Mouse (Mus musculus): ENCODE measurements around the gene Commd9. TPM values are rescaled to one million over a fixed set of nuclear protein-coding genes. Genes with fewer than 3 reads are reported as not detected.

Commd9 gene
- polyA plus RNA-seq, 1 experiment from 2014 or later, result 65.2 TPM

DNA sequence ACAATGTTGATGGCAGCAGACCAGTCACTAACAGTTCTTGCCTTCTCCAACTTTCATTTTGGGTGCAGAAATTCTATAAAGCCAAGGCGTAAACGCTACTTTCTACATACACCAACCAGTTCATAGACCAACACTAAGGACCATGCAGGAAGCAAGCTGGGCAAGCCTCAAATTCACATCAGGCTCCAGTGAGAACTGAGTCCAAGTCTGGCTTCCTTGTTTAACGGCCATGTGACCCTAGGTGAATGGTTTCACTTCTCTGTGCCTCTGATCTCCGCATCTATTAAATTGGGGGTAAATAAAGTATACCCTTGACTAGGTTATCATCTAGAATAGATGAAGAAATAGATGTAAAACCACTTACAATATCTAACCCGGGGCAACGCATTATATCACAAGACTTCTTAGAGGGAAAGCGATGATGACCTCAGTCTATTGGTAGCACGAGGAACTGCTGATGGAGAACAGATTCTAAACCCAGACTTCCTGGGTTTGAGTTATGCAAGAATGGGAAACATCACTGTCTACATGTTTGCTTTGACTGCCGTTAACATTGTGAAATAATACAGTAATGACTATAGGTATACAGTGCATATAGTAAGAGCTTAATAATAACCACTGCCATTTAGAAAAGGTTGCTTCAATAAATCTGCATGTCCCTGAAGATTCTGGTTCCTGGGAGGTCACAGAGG, 4.4 kb upstream of the Commd9 start:
- H3K4me3 ChIP-seq (ENCODE audit: low read depth, low read length), result no peak overlapping the region
- DNase-seq (ENCODE audit: low spot score) (no peak), ATAC-seq (ENCODE audit: insufficient number of reproducible peaks, low FRiP score, low TSS enrichment, low read depth) (no peak)
- H3K4me2 ChIP-seq (ENCODE audit: low read depth, severe bottlenecking), result no peak overlapping the region
- no peaks in the 10 kb centered on the region for H3K27me3 ChIP-seq (ENCODE audit: control insufficient read depth, insufficient read depth, low read length)
- H3K36me3 ChIP-seq (ENCODE audit: control insufficient read depth, insufficient read depth, low read length), result no peaks in the 10 kb centered on the region
- peaks cover under 1% of the 10 kb centered on the region; the same call in 1 of the 2 replicates for H3K4me1 ChIP-seq (ENCODE audit: control insufficient read depth, insufficient read depth, low read length)
- WGBS, result 89% methylated on average over 9 of the region's 9 CpGs
- H3K27ac ChIP-seq (replicated peaks; ENCODE audit: low read depth, low read length), result no peak overlapping the region
- no peak overlapping the region for H3K9ac ChIP-seq (ENCODE audit: low read length)
- H3K9me3 ChIP-seq (ENCODE audit: control insufficient read depth, low read length), result no peaks in the 10 kb centered on the region

DNA sequence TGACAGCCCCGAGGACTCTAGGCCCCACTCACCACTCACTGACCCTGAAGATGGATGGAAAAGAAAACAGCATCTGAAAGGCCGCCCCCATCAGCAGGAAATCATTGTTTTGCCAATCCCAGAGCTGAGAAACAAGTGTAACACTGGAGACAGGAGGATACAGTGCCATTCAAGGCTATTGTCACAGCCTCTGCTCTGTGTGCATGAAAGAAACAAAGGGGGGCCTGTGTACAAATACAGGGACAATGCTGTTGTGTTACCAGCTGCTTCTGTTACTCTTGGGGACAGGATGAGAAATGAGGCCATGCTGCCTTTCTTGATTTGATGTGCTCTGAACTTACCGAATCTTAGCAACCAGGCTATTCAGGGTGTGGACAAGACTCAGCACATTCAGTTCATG, 3.0 kb upstream of the Commd9 start, which contains the start of gene Prr5l:
Gene Prr5l, minus strand, starts transcription at position 30 of the 400 bp plus-strand sequence.
- no peak for DNase-seq (ENCODE audit: low spot score)
- H3K4me3 ChIP-seq (ENCODE audit: low read depth, low read length), result no peak within 1 kb of the TSS
- 59% methylated on average over 3 of the region's 3 CpGs for WGBS
- H3K4me1 ChIP-seq (ENCODE audit: control insufficient read depth, insufficient read depth, low read length), result peaks cover 5% of the 10 kb centered on the region; the same call in 1 of the 2 replicates
- H3K4me2 ChIP-seq (ENCODE audit: low read depth, severe bottlenecking), result no peak within 1 kb of the TSS
- H3K27ac ChIP-seq (replicated peaks; ENCODE audit: low read depth, low read length), result no peak within 1 kb of the TSS
- no peaks in the 10 kb centered on the region for H3K36me3 ChIP-seq (ENCODE audit: control insufficient read depth, insufficient read depth, low read length)
- no peaks in the 10 kb centered on the region for H3K9me3 ChIP-seq (ENCODE audit: control insufficient read depth, low read length)
- H3K9ac ChIP-seq (ENCODE audit: low read length), result no peak within 1 kb of the TSS
- H3K27me3 ChIP-seq (ENCODE audit: control insufficient read depth, insufficient read depth, low read length), result no peaks in the 10 kb centered on the region
- ATAC-seq (ENCODE audit: insufficient number of reproducible peaks, low FRiP score, low TSS enrichment, low read depth), result no peak

GRCm38 (mm10) chr2:101884286-101884685, 1.8 kb upstream of the Commd9 start:
- H3K9ac ChIP-seq (ENCODE audit: low read length), result no peak overlapping the region
- no peaks in the 10 kb centered on the region for H3K36me3 ChIP-seq (ENCODE audit: control insufficient read depth, insufficient read depth, low read length)
- H3K27me3 ChIP-seq (ENCODE audit: control insufficient read depth, insufficient read depth, low read length), result no peaks in the 10 kb centered on the region
- peaks cover 5% of the 10 kb centered on the region; the same call in 1 of the 2 replicates for H3K4me1 ChIP-seq (ENCODE audit: control insufficient read depth, insufficient read depth, low read length)
- H3K4me2 ChIP-seq (ENCODE audit: low read depth, severe bottlenecking), result no peak overlapping the region
- WGBS, result 94% methylated on average over 2 of the region's 2 CpGs
- H3K9me3 ChIP-seq (ENCODE audit: control insufficient read depth, low read length), result no peaks in the 10 kb centered on the region
- H3K27ac ChIP-seq (replicated peaks; ENCODE audit: low read depth, low read length), result no peak overlapping the region
- no peak for DNase-seq (ENCODE audit: low spot score)
- no peak overlapping the region for H3K4me3 ChIP-seq (ENCODE audit: low read depth, low read length)
- no peak for ATAC-seq (ENCODE audit: insufficient number of reproducible peaks, low FRiP score, low TSS enrichment, low read depth)

DNA sequence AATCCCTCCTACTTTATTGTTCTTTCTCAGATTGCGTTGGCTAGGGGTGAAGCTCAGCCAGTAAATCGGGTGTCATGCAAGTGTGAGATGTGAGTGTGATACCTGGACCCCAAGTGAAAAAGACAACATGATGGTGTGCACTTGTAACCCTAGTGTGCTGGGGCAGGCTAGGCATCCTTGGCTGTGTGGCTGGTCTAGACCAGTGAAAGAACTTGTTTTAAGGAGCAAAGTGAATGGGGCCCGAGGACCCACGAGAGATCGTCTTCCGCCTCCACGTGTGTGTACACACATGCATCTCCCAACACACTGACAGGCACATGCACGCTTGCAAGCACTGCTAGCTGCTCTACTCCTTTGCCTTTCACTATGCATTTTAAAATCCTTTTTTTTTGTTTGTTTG, 2.8 kb downstream of the Commd9 start:
- Histone ChIP-seq H3K4me3 (ENCODE audit: low read depth, low read length) (no peak overlapping the region), H3K36me3 (ENCODE audit: control insufficient read depth, insufficient read depth, low read length) (no peaks in the 10 kb centered on the region), H3K9me3 (ENCODE audit: control insufficient read depth, low read length) (no peaks in the 10 kb centered on the region), H3K4me2 (ENCODE audit: low read depth, severe bottlenecking) (no peak overlapping the region), H3K27ac (replicated peaks; ENCODE audit: low read depth, low read length) (no peak overlapping the region), H3K27me3 (ENCODE audit: control insufficient read depth, insufficient read depth, low read length) (no peaks in the 10 kb centered on the region), H3K9ac (ENCODE audit: low read length) (no peak overlapping the region), H3K4me1 (ENCODE audit: control insufficient read depth, insufficient read depth, low read length) (peaks cover 5% of the 10 kb centered on the region; the same call in 1 of the 2 replicates)
- DNase-seq (ENCODE audit: low spot score) (no peak), ATAC-seq (ENCODE audit: insufficient number of reproducible peaks, low FRiP score, low TSS enrichment, low read depth) (no peak)
- 91% methylated on average over 8 of the region's 8 CpGs for WGBS

GRCm38 (mm10) chr2:101891143-101891542, 5.1 kb downstream of the Commd9 start:
- Histone ChIP-seq H3K4me2 (ENCODE audit: low read depth, severe bottlenecking) (no peak overlapping the region), H3K4me1 (ENCODE audit: control insufficient read depth, insufficient read depth, low read length) (peaks cover 5% of the 10 kb centered on the region; the same call in 1 of the 2 replicates), H3K27me3 (ENCODE audit: control insufficient read depth, insufficient read depth, low read length) (no peaks in the 10 kb centered on the region), H3K9me3 (ENCODE audit: control insufficient read depth, low read length) (no peaks in the 10 kb centered on the region), H3K36me3 (ENCODE audit: control insufficient read depth, insufficient read depth, low read length) (no peaks in the 10 kb centered on the region), H3K27ac (replicated peaks; ENCODE audit: low read depth, low read length) (no peak overlapping the region), H3K9ac (ENCODE audit: low read length) (no peak overlapping the region), H3K4me3 (ENCODE audit: low read depth, low read length) (no peak overlapping the region)
- WGBS, result 53% methylated on average over 7 of the region's 7 CpGs
- ATAC-seq (ENCODE audit: insufficient number of reproducible peaks, low FRiP score, low TSS enrichment, low read depth) (no peak), DNase-seq (ENCODE audit: low spot score) (no peak)

DNA sequence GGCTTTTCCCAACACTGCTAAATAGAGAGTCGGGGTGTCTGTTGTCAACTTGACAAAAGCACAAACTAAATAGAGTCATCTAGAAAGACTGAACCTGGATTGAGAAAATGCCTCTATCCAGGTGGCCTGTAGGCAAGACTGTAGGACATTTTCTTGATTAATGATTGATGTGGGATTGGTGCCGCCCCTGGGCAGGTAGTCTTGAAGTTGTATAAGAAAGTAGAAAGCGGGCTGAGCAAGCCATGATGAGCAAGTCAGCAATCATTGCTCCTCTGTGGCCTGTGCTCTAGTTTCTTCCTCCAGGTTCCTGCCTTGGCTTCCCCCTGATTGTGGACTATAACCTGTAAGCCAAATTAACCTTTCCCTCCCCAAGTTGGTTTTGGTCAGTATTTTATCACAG, 8.1 kb downstream of the Commd9 start:
- Histone ChIP-seq H3K9me3 (ENCODE audit: control insufficient read depth, low read length) (no peaks in the 10 kb centered on the region), H3K9ac (ENCODE audit: low read length) (no peak overlapping the region), H3K27me3 (ENCODE audit: control insufficient read depth, insufficient read depth, low read length) (no peaks in the 10 kb centered on the region), H3K4me1 (ENCODE audit: control insufficient read depth, insufficient read depth, low read length) (0 out of 2 replicates have a peak, but pooled peaks cover 5% of the 10 kb centered on the region), H3K4me2 (ENCODE audit: low read depth, severe bottlenecking) (no peak overlapping the region), H3K4me3 (ENCODE audit: low read depth, low read length) (no peak overlapping the region), H3K27ac (replicated peaks; ENCODE audit: low read depth, low read length) (no peak overlapping the region), H3K36me3 (ENCODE audit: control insufficient read depth, insufficient read depth, low read length) (no peaks in the 10 kb centered on the region)
- no peak for ATAC-seq (ENCODE audit: insufficient number of reproducible peaks, low FRiP score, low TSS enrichment, low read depth)
- DNase-seq (ENCODE audit: low spot score), result no peak
- 92% methylated on average over 3 of the region's 3 CpGs for WGBS

- 0 out of 2 replicates have a peak, but pooled peaks cover 5% of the 10 kb centered on the region for H3K4me1 ChIP-seq (ENCODE audit: control insufficient read depth, insufficient read depth, low read length)
- H3K36me3 ChIP-seq (ENCODE audit: control insufficient read depth, insufficient read depth, low read length), result no peaks in the 10 kb centered on the region
- no peak overlapping the region for H3K27ac ChIP-seq (replicated peaks; ENCODE audit: low read depth, low read length)
- no peak for ATAC-seq (ENCODE audit: insufficient number of reproducible peaks, low FRiP score, low TSS enrichment, low read depth)
- no peaks in the 10 kb centered on the region for H3K9me3 ChIP-seq (ENCODE audit: control insufficient read depth, low read length)
- H3K4me2 ChIP-seq (ENCODE audit: low read depth, severe bottlenecking), result no peak overlapping the region
- no peak for DNase-seq (ENCODE audit: low spot score)
- H3K9ac ChIP-seq (ENCODE audit: low read length), result no peak overlapping the region
- 71% methylated on average over 10 of the region's 10 CpGs for WGBS
- no peaks in the 10 kb centered on the region for H3K27me3 ChIP-seq (ENCODE audit: control insufficient read depth, insufficient read depth, low read length)
- H3K4me3 ChIP-seq (ENCODE audit: low read depth, low read length), result no peak overlapping the region
These were observed 10.6 kb downstream of the Commd9 start for GRCm38 (mm10) chr2:101896425-101897204.

GRCm38 (mm10) chr2:101902196-101902595, 16.1 kb downstream of the Commd9 start:
- DNase-seq (ENCODE audit: low spot score) (no peak), ATAC-seq (ENCODE audit: insufficient number of reproducible peaks, low FRiP score, low TSS enrichment, low read depth) (no peak)
- H3K36me3 ChIP-seq (ENCODE audit: control insufficient read depth, insufficient read depth, low read length), result no peaks in the 10 kb centered on the region
- 72% methylated on average over 4 of the region's 4 CpGs for WGBS
- H3K4me3 ChIP-seq (ENCODE audit: low read depth, low read length), result no peak overlapping the region
- H3K9ac ChIP-seq (ENCODE audit: low read length), result no peak overlapping the region
- no peaks in the 10 kb centered on the region for H3K27me3 ChIP-seq (ENCODE audit: control insufficient read depth, insufficient read depth, low read length)
- H3K4me2 ChIP-seq (ENCODE audit: low read depth, severe bottlenecking), result no peak overlapping the region
- H3K4me1 ChIP-seq (ENCODE audit: control insufficient read depth, insufficient read depth, low read length), result no peaks in the 10 kb centered on the region
- H3K9me3 ChIP-seq (ENCODE audit: control insufficient read depth, low read length), result no peaks in the 10 kb centered on the region
- no peak overlapping the region for H3K27ac ChIP-seq (replicated peaks; ENCODE audit: low read depth, low read length)

All from limb, embryonic 11.5 days (tissue).